Mouse (Mus musculus) kidney, adult 18-20 months (tissue): ENCODE data around the gene Olfr67.
"Not testable (repeated sequence)": the region's sequence is repeated elsewhere in the genome, so short reads cannot be mapped to it uniquely, and the experiment has no call there.

ENCODE experiments used
- DNase-seq: peaks from one replicate; pipeline ENCODE4 v3.0.0; 2021

Gene Olfr67

DNA sequence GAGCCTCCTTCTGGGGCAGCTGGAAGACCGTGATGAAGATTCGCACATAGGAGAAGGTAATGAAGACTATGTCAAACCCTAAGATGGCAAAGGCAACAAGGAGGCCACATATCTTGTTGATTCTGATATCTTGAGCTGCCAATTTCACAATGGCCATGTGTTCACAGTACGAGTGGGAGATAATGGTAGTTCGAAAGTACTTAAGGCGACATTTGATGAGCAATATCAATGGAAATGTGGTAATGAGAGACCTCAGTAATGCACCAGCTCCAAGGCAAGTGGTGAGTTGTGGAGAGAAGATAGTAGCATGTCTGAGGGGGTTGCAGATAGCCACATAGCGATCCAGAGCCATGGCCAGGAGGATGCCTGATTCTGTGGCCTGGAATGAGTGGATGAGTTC is 23.9 kb downstream of the Olfr67 start:
- not testable (repeated sequence) for DNase-seq

DNA sequence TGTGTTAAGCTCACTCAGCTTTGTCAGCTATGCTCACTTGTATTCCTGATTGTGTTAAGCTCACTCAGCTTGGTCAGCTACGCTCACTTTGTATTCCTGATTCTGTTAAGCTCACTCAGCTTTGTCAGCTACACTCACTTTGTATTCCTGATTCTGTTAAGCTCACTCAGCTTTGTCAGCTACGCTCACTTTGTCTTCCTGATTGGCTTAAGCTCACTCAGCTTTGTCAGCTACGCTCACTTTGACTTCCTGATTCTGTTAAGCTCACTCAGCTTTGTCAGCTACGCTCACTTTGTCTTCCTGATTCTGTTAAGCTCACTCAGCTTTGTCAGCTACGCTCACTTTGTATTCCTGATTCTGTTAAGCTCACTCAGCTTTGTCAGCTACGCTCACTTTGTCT is 29.4 kb downstream of the Olfr67 start:
- DNase-seq = not testable (repeated sequence)

DNA sequence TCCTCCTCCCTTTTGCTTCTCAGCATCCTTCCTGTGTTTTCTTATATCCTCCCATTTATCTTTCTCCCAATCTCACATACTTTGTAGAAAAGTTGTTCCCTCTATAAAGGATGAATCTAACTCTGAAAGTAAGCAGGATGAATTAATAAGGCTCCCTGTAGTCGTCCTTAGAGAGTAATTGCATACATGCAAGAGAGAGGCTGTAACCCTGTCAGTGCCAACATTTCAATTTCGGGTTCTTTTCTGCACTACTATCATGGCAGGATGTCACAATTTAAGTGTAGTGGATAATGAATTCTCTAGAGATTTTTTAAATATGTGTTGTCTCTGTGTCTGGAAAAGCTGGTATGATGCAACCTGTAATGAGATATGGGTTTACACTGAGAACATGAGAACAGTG is 34.4 kb downstream of the Olfr67 start, which contains the start of gene Olfr630:
Olfr630 (minus strand) TSS at position 101 of the 400 bp plus-strand sequence.
- no peak for DNase-seq

DNA sequence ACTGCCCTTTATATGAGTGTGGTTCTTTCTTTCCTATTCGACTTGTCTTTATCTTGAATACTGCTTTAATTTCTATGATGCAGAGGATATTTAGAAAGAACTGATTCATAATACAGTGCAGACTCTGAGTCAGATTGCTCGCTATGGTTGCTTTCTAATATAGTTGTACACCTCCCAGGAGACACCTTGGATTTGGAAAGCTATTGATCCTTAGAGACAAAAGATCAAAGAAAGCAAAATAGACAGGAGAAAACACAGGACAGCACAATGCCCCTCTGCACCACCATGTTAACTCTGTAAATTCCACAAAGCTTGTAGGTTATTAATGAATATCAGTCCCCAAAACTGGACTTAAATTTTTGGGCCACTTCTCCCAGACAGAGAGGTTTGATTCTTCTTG is 46.8 kb downstream of the Olfr67 start, which contains the start of gene Olfr629:
Olfr629 (minus strand) TSS at position 101 of the 400 bp plus-strand sequence.
- DNase-seq = no peak
